Mouse (Mus musculus) spleen, adult 2 months (tissue): ENCODE data around the gene Pqbp1. TPM values are rescaled to one million over a fixed set of nuclear protein-coding genes. Genes with fewer than 3 reads are reported as not detected.

Source experiments
- DNase-seq, 2 experiments: peaks; one replicate each; pipeline versions ENCODE4 v3.0.0 to v3.0.0-alpha.2; 2012 to 2021; ENCODE audit warnings: low spot score in 2 of 2, low read depth in 1 of 2
- H3K27ac ChIP-seq: fragments of 200-500 bp; 2 replicates; pipeline ENCODE4 v1.5.1; 2012; ENCODE audit warnings: low read length, inconsistent platforms; ENCODE audit not compliant: insufficient read depth
- H3K27me3 ChIP-seq: fragments of 200-500 bp; 2 replicates; pipeline ENCODE4 v1.6.1; 2012; ENCODE audit warnings: mild to moderate bottlenecking, moderate library complexity, low read length, inconsistent platforms; ENCODE audit not compliant: control insufficient read depth, insufficient read depth
- H3K36me3 ChIP-seq: fragments of 200-500 bp; 2 replicates; pipeline ENCODE4 v1.6.1; 2012; ENCODE audit warnings: mild to moderate bottlenecking, low read length, inconsistent platforms; ENCODE audit not compliant: control insufficient read depth, insufficient read depth
- H3K4me1 ChIP-seq: fragments of 200-500 bp; 2 replicates; pipeline ENCODE4 v1.6.1; 2011; ENCODE audit warnings: inconsistent platforms; ENCODE audit not compliant: control insufficient read depth, insufficient read depth, insufficient read length
- H3K4me3 ChIP-seq: fragments of 200-500 bp; 2 replicates; pipeline ENCODE4 v1.5.1; 2011; ENCODE audit warnings: mild to moderate bottlenecking, inconsistent platforms; ENCODE audit not compliant: insufficient read depth, insufficient read length; ENCODE audit errors: extremely low read depth
- CTCF ChIP-seq: fragments of 200-500 bp; IDR thresholded peaks from 2 replicates; pipeline ENCODE4 v1.5.1; 2011; ENCODE audit warnings: mild to moderate bottlenecking, inconsistent platforms; ENCODE audit not compliant: insufficient read depth, insufficient read length, insufficient replicate concordance; ENCODE audit errors: extremely low read depth
- POLR2A ChIP-seq: fragments of 200-500 bp; IDR thresholded peaks from 2 replicates; pipeline ENCODE4 v1.6.1; 2011; ENCODE audit warnings: low read depth, low read length, inconsistent platforms
- WGBS: fragments of 180-500 bp; shearing (Covaris S2); methylation state at CpG from one replicate; pipeline ENCODE4 v1.1.7; 2018; 5-methylcytosine and 5-hydroxymethylcytosine counted together
- polyA plus RNA-seq: library from polyadenylated mRNA; depleted of rRNA; stranded (reverse); fragments of >200 nt; gene quantifications from 2 replicates; pipeline ENCODE4 v1.2.3, GENCODE M21; 2012

The Pqbp1 gene
- polyA plus RNA-seq, 1 experiment, result 79.1 TPM

DNA sequence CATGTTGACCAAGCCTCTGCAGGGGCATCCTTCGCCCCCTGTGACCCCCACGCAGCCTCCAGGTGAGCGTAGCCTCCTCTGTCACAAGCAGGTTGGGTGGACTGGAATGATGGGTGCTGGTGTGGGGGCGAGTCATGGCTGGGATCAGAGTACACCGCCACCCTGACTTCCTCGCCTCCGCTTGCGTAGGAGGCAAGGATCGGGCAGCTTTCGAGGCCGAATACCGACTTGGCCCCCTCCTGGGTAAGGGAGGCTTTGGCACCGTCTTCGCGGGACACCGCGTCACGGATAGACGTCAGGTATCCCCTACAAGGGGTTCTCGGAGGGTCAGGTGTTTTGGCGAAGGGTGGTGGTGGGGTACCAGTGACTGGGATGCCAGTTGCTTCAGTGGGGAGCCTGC is 20.6 kb downstream of the Pqbp1 start:
- DNase-seq, result no peak
- H3K27ac ChIP-seq, result peak overlapping the region; percentile 62
- WGBS, result 26% methylated on average over 21 of the region's 21 CpGs
- peak overlapping the region; percentile 85 for H3K4me3 ChIP-seq
- no peaks in the 10 kb centered on the region for H3K27me3 ChIP-seq
- H3K4me1 ChIP-seq, result no peaks in the 10 kb centered on the region; the same call in 1 of the 2 replicates
- H3K36me3 ChIP-seq, result peaks cover 6% of the 10 kb centered on the region
- TF ChIP-seq POLR2A (no peak), CTCF (no peak)

DNA sequence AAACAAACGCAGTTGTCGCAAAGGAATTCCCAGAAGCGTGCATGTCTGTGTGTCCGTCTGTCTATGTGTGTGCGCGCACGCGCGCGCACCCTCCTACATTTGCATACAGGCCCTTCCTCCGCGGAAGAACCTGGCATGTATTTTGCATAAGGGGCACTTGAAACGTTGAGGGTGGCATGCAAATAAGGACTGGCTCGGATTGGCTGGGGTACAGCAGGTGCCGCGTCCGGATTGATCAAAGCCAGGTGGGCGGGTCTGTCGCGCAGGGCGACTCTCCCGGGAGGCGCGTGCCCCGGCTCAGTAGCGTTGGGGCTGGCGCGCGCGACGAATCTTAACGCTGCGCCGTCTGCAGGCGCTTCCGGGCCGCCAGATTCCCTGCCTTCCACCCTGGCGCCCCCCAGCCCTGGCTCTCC is 21.1 kb downstream of the Pqbp1 start, which contains the start of gene Pim2:
Gene Pim2 (plus strand): TSS at position 256 of the 413 bp plus-strand sequence.
- Histone ChIP-seq H3K27ac (peak within 1 kb of the TSS; percentile 68), H3K36me3 (peaks cover 7% of the 10 kb centered on the region), H3K27me3 (no peaks in the 10 kb centered on the region), H3K4me1 (no peaks in the 10 kb centered on the region; the same call in 1 of the 2 replicates), H3K4me3 (peak within 1 kb of the TSS; percentile 85)
- peak; percentile 85 for DNase-seq
- WGBS, result 26% methylated on average over 37 of the region's 38 CpGs
- TF ChIP-seq CTCF, result no peak
- peak; percentile 61 for TF ChIP-seq POLR2A

DNA sequence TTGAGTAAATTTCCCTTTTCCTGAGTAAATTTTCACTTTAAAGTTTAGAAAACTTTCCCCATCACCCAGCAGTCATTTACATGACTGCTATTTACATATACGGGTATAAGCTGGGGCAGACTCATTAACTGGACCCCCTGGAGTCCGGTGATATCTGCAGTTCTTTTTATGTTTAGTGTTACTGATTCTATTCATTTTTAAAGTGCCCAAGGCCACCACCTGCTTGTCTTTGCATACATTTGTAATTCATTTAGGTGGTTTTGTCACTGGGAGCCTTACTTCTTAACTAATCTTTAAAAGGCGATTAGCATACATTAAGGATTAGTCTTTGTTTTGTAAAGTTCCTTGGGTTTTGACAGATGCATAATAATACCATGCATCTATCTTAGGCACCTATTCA is 29.2 kb downstream of the Pqbp1 start:
- no peak overlapping the region for H3K27ac ChIP-seq
- H3K4me3 ChIP-seq, result no peak overlapping the region
- TF ChIP-seq CTCF (no peak), POLR2A (no peak)
- H3K27me3 ChIP-seq, result no peaks in the 10 kb centered on the region
- DNase-seq, result no peak
- H3K4me1 ChIP-seq, result peaks cover 11% of the 10 kb centered on the region
- peaks cover 13% of the 10 kb centered on the region for H3K36me3 ChIP-seq
- 78% methylated on average over 3 of the region's 3 CpGs for WGBS

DNA sequence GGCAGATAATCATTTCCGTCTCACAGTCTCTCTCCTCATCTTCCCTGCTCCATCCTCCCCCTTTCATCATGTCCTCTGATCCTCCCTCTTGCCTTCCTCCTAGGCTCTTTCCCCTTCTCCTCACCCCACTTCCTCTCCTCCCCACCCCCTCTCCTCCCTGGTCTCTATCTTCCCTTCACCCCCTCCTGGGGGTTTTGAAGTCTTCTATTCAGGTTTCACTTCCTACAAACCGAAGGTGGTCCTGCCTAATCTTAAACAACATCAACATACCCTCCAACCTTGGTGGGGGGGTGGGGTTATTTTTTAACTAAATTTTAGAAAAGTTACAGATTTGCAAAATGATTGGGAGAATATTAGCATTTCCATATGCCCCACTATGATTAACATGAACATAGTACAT is 30.6 kb downstream of the Pqbp1 start:
- no peaks in the 10 kb centered on the region for H3K27me3 ChIP-seq
- 53% methylated on average over 2 of the region's 2 CpGs for WGBS
- H3K4me1 ChIP-seq, result peaks cover 13% of the 10 kb centered on the region
- H3K27ac ChIP-seq, result no peak overlapping the region
- no peak for TF ChIP-seq CTCF
- TF ChIP-seq POLR2A, result no peak
- no peak overlapping the region for H3K4me3 ChIP-seq
- DNase-seq, result no peak
- peaks cover 7% of the 10 kb centered on the region for H3K36me3 ChIP-seq

DNA sequence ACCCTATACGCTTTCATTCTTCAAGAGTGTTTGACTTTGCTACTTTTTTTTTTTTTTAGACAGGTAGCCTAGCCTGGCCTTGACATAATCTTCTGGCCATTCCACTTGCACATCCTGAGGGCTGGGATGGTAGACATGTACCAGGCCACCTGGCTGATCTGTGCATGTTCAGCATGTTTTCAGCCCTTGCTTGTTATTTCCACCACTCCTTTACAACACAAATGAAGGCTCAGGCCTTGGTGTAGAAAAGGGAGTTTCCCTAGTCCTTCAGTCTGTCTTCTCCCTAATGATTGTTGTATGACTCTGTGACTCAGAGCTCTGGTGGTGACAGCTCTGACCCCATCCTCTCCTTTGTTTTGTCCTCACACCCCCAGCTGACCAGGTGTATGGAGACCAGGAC is 31.9 kb downstream of the Pqbp1 start:
- 72% methylated on average over 1 of the region's 1 CpGs for WGBS
- no peaks in the 10 kb centered on the region for H3K27me3 ChIP-seq
- H3K4me3 ChIP-seq, result no peak overlapping the region
- H3K4me1 ChIP-seq, result peaks cover 13% of the 10 kb centered on the region
- no peak for DNase-seq
- H3K36me3 ChIP-seq, result peaks cover 6% of the 10 kb centered on the region
- H3K27ac ChIP-seq, result no peak overlapping the region
- no peak for TF ChIP-seq CTCF
- no peak for TF ChIP-seq POLR2A

DNA sequence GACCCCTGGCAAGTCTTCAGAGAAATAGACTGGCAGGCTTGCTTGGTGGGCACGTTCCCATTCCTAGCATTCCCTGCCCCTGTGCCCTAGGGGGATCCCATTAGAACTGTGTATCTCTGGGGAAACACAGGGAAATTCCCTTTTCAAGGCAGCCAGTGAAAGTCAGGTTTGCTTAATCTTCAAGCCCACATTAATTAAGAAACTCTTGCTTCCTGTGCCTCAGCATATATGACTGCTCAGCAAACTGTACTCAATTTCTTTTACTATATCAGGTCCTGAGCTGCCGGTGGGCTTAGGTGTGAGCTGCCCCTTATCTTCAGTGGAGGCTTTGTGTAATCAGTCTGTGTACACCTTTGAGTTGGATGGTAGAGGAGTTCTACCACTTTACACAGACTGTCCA is 33.3 kb downstream of the Pqbp1 start:
- peak overlapping the region; percentile 83 for H3K27ac ChIP-seq
- WGBS, result 29% methylated on average over 2 of the region's 2 CpGs
- H3K4me1 ChIP-seq, result peaks cover 16% of the 10 kb centered on the region
- no peak for TF ChIP-seq POLR2A
- no peak for TF ChIP-seq CTCF
- H3K4me3 ChIP-seq, result no peak overlapping the region
- H3K36me3 ChIP-seq, result peaks cover 4% of the 10 kb centered on the region
- no peak for DNase-seq
- no peaks in the 10 kb centered on the region for H3K27me3 ChIP-seq

DNA sequence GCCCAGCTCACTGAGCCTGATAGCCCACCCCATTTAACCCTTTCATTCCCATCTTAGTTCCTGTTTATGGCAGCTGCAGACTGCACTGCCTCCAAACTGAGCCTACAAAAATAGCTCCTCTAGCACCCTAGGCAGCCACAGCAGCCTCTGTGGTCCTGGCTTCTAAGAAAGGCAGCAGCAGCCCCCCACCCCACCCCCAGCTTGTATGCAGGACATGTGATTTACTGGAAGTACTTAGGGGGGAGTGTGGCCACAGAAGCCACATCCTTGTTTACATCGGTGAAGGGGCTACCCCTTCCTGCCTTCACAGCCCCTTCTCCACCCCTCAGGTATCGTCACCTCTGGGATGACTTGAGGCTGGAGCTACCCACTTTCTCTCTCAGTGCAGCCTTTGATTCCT is 33.7 kb downstream of the Pqbp1 start:
- TF ChIP-seq CTCF (no peak), POLR2A (no peak)
- H3K27ac ChIP-seq, result peak overlapping the region; percentile 83
- DNase-seq, result peak in 1 of 2 experiments; percentile 17
- H3K36me3 ChIP-seq, result peaks cover 4% of the 10 kb centered on the region
- H3K4me3 ChIP-seq, result no peak overlapping the region
- WGBS, result 29% methylated on average over 2 of the region's 2 CpGs
- H3K4me1 ChIP-seq, result peaks cover 16% of the 10 kb centered on the region
- H3K27me3 ChIP-seq, result no peaks in the 10 kb centered on the region

DNA sequence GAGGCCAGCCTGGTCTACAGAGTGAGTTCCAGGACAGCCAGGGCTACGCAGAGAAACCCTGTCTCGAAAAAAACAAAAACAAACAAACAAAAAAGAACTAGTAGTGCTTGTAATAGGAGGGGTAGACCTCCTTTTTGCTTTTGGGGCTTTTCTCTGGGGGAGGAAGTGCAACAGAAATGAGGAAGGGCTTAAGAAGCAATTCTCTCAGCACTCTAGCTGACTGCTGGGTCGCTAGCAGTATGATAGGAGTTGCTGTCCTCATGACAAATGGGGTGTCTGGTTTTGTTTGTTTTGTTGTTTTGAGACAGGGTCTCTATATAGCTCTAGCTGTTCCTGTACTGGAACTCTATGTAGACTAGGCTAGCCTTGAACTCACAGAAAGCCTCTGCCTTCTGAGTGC is 34.5 kb downstream of the Pqbp1 start:
- WGBS, result 43% methylated on average over 3 of the region's 3 CpGs
- TF ChIP-seq CTCF (no peak), POLR2A (no peak)
- peak overlapping the region; percentile 83 for H3K27ac ChIP-seq
- H3K4me1 ChIP-seq, result peaks cover 16% of the 10 kb centered on the region
- H3K27me3 ChIP-seq, result no peaks in the 10 kb centered on the region
- no peak overlapping the region for H3K4me3 ChIP-seq
- peak in 1 of 2 experiments; percentile 5 for DNase-seq
- peaks cover 4% of the 10 kb centered on the region for H3K36me3 ChIP-seq
